Mouse (Mus musculus): ENCODE data around the gene Rrp15. TPM values are rescaled to one million over a fixed set of nuclear protein-coding genes. Genes with fewer than 3 reads are reported as not detected.

Rrp15 gene
- total RNA-seq, 2 experiments from 2014 or later, result 14.8 to 14.9 TPM

DNA sequence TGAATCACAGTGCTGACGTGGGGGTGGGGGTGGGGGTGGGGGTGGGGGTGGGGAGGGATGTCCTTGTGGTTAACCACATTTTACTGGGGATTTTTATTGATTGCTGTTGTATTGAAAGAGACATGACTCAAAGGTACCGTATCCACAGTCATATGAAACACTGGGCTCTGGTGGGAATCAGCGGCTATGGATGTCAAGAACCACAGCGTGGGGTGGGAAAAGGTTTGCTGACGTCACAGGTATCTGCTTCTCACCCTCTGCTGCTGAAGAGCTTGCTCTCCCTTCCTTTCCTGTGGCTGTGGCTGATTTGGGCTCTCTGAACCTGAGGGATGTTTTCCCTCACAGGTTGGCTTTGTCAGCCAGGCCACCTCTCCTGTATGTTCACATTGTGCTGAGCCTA is 73.0 kb downstream of the Rrp15 start:
- no peak for DNase-seq (ENCODE audit: extremely low spot score in 1 of 2, low spot score in 1 of 2)

DNA sequence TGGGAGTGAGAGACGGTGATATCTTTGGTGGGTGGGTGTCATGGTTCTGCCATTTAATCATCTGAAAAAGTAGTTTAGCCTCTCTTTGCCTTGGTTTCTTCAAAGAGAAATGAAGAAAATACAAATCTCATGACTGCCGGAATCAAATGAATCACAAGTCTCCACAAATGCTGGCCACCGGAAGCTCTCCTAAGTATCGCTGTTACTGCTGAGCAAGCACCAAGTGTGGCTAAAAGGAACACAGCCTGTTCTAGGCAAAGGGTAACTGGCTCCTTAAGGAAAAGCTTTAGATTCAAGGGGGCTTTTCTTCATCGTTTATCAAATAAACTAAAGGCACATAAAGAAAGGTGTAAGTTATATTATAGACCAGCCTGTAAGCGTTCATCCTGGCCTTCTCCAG is 73.9 kb downstream of the Rrp15 start:
- DNase-seq (ENCODE audit: extremely low spot score in 1 of 2, low spot score in 1 of 2), result no peak

DNA sequence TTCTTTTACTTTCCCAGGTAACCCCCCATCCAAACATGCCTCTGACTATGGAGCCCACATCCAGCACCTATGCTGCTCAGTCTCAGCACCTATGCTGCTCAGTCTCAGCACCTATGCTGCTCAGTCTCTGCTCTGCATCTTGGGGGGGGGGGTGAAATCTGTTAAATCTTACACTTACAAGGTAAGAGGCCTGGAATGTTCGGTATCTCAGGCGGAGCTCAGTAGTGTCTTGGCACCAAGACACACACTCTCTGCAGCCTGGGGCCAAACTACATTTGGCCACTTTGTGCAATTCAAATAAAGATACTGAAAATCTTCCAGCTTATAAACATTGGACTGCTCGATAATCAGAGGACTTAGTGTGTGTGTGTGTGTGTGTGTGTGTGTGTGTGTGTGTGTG is 74.5 kb downstream of the Rrp15 start:
- DNase-seq (ENCODE audit: extremely low spot score in 1 of 2, low spot score in 1 of 2), result no peak

DNA sequence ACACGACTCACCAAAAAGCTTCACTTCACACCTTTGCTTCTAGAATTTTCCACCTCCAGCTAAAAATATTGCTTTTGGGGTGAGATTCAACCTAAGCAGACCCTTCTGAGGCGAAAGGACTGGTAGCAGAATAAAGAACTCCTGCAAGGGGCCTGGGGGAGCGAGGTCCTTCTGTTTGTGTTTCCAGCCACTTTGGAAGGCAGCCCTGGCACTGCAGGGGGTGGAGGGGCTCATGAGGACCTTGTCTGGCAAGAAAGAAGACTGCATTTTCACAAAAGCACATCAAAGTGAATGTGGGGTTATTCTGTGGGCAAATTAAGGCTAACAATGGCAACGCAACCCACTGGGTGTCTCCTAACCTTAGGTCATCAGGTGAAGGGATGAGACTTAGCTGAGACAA is 76.0 kb downstream of the Rrp15 start:
- no peak for DNase-seq (ENCODE audit: extremely low spot score in 1 of 2, low spot score in 1 of 2)

Other genes with a start within 250 kb of the Rrp15 start
- 10 to 100 TPM; 29.2 to 30.7 TPM for gene Tgfb2, start 43.4 kb downstream of the Rrp15 start, total RNA-seq (2021)
- gene D1Pas1, start 218.1 kb upstream of the Rrp15 start, total RNA-seq (2021), result not detected

Data from layer of hippocampus, postnatal 25 days (tissue).